Mouse (Mus musculus): ENCODE measurements around the gene Ift88.
A peak's percentile ranks its signal among the peaks of the same experiment; 100 is the strongest.

Gene Ift88

DNA sequence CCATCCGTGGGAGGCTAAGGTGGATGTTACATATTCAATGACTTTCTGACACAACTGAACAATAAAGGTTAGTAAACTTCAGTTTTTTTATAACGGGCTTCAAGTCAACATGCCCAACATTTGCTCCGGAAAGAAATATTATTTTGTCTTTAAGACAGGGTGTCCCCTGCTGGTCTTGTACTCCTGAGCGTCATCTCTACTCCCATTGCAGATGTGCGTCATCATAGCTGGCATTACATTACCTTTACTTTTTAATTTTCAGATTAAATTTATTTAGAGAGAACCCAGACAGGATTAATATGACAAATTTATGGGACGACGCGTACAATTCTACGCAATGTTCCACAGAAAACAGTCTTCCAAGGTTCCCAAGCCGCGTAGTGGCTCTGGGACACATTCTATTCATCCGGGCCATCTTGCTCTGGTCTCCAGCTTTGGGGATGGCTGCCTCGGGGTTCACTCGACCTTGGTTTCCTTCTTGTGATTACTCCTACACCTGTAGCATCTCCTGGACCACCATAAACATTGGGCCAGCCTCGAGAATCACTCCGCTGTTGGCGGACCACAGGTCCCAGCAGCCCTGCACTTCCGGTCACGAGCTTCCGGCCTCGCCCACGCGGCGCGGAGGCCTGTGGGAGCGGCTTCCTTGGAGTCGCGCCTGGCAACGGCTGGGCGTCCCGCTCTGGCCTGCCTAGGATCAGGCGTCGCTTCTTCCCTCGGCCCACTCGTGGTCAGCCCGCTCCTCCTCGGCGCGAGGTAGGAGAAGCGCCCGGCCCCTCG lies at the start of gene Ift88:
Gene Ift88 (plus strand): TSS at position 631 of the 780 bp plus-strand sequence.
- DNase-seq: peak; percentile 94 to 96

DNA sequence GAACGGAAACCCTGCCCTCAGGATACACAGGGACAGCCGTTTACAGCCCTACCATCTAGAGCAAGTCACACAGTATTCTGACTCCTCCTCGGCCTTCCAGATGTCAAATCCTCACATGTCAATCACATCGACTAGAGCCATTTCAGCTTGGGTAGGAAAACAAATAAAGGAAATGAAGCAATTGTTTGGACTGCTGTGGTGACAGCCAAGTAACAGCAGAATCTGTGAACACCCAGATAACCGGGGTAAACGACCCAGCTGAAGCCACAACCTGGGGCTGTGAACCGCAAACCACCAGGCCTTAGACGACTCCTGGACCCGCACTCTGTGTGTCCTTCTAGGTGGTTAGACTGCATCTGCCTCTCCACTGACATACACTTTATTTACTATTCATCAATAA lies 48.7 kb upstream of the Ift88 start:
- no peak for DNase-seq

DNA sequence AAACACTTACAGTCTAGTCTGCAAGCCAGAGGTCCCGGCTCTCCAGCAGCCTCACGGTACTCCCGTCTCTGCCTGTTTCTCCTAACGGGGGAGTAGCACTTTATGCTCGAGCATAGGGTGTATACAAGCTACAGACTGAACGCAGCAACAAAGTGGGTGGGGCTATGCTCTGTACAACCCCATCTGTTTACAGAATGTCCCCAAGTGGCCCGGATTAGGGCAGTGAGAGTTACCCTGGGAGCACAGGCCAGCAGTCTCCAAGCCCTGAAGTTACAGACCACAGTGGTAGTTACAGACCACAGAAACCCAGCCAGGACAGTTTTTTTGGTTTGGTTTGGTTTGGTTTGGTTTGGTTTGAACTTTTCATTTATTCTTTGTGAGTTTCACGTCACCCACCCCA lies 47.8 kb upstream of the Ift88 start:
- no peak for DNase-seq

DNA sequence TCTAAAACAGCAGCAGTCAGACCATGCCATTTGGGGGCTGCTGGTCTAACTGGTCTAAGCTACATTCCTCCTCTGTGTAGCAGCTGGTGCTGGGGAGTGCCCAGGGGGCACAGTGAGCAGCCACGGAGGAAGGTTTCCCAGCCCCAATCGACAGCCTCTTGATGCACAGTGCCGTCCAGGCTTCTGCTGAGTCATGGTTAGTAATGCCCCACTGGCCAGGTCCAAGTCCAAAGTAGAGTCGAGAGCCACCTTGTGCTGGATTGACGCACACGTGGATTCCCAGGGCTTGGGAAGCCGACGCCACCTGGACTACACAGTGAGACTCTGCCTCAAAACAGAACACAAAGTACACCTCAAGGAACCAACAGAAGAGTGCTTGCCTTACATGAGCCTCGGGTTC lies 46.9 kb upstream of the Ift88 start:
- DNase-seq: peak; percentile 24 to 60

DNA sequence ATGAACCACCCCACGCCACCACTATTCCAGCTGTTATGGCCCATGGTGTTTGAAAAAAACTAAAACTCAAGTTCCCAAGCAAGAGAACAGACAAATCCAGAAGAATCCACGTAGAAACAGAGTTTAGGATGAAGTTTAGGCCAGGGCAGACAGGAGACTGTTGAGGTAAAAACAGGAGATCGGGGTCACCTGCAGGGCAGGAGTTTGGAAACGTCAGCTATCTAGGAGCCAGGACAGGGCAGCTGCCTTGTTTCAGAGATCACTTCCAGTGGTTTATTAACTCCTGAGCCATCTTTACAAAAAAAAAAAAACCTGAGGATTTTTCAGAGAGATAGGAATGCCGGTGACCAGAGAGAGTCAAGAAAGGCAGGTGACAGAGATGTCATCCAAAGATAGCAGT lies 46.3 kb upstream of the Ift88 start:
- DNase-seq: peak in 1 of 2 experiments; percentile 31

DNA sequence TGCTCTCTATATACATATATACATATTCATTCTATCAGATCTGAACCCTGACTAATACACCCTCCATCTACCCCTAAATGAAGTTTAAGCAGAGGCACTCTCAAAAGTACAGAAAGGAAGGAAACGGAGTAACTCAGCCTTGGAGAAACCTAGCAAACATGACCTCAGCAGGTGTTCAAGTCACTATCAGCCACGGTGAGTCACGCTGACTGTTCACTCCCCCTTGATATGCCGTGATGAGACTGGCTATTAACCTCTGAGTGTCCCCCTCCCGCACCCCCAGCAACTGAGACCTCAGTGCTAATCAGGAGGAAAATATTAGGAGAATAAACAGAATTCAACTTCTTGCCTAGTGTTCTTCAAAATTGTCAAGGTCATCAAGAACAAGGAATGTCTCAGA lies 38.2 kb upstream of the Ift88 start:
- no peak for DNase-seq

DNA sequence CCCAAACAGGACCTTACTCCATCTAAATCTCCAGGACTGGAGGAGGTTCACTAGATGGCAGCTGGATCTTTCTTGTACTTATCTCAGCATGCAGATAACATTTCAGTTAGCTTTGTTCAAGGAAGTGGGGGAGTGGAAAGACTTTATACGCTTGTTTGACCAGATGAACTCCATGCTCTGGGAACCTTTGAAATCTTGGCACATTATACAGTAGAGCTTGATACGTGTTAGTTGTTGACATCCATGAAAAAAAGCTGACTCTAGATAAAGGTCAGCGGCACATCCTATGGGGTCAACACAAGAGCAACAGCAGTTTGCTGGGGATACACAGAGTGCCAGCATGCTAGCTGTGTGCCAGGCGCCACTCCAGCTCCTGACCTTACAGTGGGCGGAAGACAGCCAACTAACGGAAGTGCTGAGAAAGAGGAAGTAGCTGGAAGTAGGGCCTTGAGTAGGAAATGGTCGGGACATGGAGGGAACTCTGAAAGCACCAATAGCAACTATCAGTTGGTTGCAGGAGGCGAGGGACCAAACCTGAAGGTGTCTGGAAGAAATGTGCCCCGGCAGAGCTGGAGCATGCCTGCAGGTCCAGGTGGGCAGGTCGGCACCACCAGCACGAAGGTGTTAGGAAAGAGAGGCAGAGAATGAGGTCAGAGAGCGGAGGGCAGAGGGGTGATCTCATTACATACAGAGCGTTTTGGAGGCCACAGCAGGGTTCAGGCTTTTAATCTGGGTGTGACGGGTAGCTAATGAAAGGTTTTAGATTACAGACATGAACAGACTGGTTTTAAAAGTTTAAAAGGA lies 36.9 kb upstream of the Ift88 start:
- peak in 1 of 2 experiments; percentile 34 for DNase-seq

DNA sequence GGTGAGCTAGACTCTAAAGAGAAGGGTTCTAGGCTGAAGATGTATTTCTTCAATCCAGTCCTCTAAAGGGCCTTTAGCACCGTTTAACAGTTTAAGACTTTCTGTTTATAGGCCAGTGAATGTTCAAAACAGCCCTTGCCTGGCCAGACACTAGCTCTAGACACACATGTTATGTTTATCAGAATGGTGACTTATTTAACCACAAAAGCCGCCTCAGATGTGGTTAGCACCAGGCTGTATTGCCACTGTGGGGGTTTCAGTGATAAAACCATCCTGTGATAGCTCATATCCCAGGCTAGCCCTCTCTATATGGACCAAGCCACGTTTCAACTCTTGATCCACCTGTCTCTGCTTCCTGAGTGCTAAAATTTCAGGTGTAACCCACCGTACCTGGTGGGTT lies 32.2 kb upstream of the Ift88 start:
- no peak for DNase-seq

DNA sequence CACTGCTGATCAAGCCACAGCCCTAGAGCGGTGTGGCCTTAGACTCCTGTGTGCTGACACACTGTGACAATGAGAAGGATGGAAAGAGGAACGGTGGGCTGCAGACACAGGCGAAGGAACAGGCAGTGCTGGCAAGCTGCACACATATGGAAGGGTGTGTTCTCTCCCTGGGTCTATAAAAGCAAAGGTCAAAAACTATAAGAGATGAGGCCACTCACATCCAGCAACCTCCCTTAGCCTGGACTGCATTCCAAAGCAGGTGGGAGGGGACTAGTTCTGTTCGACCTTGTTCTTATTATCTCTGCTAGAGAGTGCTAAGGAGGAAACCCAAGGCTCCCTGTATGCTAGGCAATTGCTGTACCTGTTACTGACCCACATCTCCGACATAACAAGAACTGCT lies 31.6 kb upstream of the Ift88 start:
- DNase-seq: peak in 1 of 2 experiments; percentile 12

DNA sequence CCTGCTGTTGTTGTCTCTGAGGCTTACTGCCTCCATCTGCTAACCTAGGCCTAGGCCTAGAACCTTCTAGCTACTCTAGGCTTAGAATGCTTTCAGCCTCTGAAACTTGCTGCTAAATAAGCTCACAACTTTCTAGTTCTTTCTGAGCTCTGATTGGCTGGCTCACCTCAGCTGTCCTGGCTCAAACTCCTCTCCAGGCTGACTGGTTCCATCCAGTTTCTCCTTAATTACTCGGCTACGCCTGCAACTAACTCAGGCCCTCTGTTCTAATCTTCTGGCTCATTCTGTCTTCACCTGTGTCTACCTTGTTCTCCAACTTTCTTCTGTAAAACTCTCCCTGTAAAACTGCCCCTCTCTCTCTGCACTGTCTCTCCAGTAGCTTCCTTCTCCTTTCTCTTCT lies 28.4 kb upstream of the Ift88 start:
- peak in 1 of 2 experiments; percentile 13 for DNase-seq

- DNase-seq: peak in 1 of 2 experiments; percentile 28
Measured at GRCm38 (mm10) chr14:57397221-57397620, 26.6 kb upstream of the Ift88 start.

DNA sequence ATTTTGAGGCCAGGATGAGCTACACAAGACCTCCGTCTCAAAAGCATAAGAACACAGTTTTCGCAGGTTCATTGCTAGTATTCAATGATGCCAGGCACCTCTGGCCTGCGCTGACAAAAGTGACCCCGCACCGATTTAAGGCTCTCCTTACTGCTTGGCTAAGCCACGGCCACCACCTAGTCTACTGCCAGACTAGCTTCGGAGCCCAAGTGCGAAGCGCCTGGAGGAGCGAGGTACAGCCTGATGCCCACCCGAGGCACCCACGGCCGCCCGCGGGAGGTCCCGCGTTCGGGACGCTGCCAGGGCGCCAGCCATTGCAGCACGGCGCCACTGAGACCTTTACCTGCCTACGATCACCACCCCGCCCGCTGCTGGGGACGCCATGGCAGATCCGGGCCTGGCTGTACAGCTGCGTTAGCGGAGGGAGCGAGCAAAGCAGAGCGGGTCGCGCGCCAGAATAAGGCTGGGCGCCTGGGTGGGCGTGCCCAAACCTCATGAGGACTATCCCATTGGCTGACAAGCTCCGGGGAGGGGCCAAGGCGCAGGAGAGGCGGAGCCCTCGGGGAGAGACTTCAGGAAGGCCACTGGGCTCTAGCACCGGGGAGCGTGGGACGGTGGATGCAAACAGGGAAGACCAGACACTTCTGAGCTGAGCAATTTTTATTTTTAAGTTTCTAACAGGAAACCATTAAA lies 25.7 kb upstream of the Ift88 start, which contains the start of gene Cryl1:
Gene Cryl1 (minus strand): TSS at position 465 of the 693 bp plus-strand sequence.
- DNase-seq: peak; percentile 98 to 99

DNA sequence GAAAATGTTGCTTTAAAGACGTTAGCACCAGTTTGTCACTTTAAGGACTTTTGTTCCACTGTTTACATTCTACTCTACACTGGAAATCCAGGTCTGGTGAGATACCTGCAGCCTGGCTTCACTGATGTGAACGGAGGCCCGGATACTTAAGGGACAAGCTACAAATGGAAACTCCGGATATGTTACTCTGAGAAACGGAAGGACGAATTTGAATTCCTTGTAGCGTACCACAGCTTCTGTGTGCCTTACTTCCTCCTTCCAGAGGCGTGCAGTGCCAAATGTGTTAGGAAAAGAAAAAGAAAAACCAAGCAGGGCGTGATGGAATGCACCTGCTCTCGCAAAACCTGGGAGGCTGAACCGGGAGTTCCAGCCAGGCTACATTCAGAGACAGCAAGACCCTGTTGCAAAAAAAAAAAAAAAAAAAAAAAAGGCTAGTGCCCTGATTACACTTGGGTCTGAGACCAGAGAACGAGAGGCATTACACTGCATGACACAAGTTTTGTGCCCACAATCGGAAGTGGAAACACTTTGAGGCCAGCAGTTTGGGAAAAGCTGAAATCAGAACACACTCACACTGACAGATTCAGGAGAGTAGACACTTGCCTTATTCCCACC lies 24.9 kb upstream of the Ift88 start:
- peak; percentile 27 to 63 for DNase-seq

GRCm38 (mm10) chr14:57402815-57403214 lies 21.0 kb upstream of the Ift88 start:
- no peak for DNase-seq

DNA sequence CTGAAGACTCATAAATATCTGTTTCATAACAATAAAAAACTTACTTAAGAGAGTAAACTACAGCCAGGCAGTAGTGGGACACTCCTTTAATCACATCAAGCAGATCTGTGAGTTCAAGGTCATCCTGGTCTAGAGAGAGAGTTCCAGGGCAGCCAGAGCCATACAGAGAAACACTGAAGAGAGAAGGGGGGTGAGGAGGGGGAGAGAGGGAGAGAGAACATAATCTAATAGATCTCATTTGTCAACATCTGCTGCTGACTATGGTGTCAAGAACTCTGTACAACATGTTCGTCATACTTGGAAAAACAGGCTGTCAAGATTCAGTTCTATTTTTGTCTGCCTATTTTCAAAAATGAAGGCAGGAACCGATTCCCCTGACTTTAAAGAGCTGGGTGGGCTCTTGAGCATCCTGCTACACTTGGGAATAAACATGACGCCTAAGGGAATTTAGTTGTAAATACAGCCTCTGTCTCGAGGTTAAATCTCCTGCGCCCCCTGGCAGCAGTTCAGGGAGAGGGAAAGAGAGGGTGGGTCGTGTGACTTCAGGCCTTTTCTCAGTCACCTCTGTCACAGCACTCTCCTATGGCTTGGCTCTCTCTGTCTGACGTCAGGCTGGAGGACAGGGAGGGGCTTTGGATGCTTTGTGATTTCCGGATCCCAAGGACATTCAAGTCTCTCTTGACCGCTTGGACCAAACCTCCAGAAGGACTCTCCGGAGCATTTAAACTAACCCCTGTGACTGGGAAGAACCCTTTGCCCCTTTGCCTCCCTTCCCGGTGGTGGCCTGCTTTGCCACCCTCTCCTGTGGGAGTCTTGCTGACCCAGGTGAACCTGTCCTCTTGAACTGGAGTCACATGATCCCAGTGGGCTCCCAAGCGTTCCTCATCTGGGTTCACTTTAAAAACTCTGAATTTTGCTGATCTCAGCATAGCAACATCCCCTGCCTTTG lies 16.5 kb upstream of the Ift88 start:
- DNase-seq: peak; percentile 78 to 84

GRCm38 (mm10) chr14:57408100-57408499 lies 15.8 kb upstream of the Ift88 start:
- DNase-seq: no peak

GRCm38 (mm10) chr14:57409106-57409505 lies 14.8 kb upstream of the Ift88 start:
- no peak for DNase-seq

- no peak for DNase-seq
Measured at GRCm38 (mm10) chr14:57412166-57412565, 11.7 kb upstream of the Ift88 start.

DNA sequence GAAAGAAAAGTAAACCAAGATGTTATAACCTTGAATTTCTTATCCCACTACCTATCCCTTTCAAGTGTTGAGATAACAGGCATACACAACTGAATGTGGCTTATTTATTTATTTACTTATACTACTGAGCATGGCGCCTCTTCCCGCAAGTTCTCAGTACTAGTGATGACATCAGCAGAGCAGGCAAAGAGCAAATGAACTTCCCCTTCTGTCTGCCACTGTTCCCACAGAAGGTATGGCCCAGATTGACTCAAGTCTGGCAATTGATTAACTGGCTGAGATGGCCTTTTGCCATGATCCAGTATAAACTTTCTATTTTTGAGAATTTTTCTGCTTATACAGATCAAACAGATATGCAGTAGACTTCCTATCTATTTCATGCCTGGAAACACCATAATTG lies 6.7 kb upstream of the Ift88 start:
- DNase-seq: no peak

GRCm38 (mm10) chr14:57424212-57424561 lies 325 bp downstream of the Ift88 start:
- no peak for DNase-seq

DNA sequence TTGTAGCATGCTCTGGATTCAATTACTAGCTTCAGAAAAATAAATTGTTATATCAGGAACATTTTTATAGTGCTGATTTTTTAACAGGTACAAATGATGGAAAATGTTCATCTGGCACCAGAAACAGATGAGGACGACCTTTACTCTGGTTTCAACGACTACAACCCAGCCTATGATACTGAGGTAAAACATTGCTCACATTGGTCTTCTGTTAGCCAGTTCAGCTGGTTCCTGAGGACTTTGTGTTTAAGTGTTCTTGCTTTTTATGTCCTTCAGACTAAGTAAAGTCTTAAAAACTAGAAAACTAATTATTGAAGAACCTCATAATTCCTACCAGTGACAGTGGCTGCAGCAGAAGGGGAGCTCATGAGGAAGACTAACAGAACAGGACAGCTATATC lies 6.6 kb downstream of the Ift88 start:
- no peak for DNase-seq

DNA sequence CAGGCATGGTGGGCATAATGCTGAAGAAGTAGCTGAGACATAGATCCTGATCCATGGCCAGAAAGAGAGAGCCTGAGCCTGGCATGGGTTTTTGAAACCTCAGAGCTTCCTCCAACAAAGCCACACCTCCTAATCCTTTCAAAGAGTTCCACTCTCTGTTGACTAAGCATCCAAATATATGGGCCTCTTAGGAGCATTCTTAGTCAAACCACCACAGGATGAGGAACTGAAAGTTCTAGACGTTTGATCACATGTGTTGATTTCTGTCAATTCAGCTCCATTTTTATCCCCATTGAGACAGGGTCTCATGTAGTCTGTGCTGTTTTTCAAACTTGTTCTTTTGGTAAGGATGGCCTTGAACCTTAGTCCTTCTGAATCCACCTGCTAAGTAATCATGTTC lies 28.7 kb downstream of the Ift88 start:
- DNase-seq: no peak

Measured in kidney, postnatal 4 days (tissue).